Mouse (Mus musculus) megakaryocyte progenitor cell, adult 5-6 weeks (primary cell): ENCODE measurements around the gene Rab30. TPM values are rescaled to one million over a fixed set of nuclear protein-coding genes. Genes with fewer than 3 reads are reported as not detected.
"Not testable (repeated sequence)": the region's sequence is repeated elsewhere in the genome, so short reads cannot be mapped to it uniquely, and the experiment has no call there.

Source experiments
- ATAC-seq: replicated peaks from 2 replicates; pipeline ENCODE4 v1.8.0; 2016; ENCODE audit warnings: mild to moderate bottlenecking, moderate TSS enrichment, inconsistent platforms; ENCODE audit not compliant: poor library complexity
- total RNA-seq, 2 experiments: library from RNA; stranded (forward) in 1 of 2; stranded (reverse) in 1 of 2; fragments of 157-497, 149-512 nt in 1 of 2; fragments of 200-1000 nt in 1 of 2; gene quantifications; 2 replicates each; pipeline versions ENCODE4 v1.2.3 to v1.2.4; 2015 to 2017

Gene Rab30
- total RNA-seq, 2 experiments from 2014 or later, result 0.08 to 0.81 TPM

GRCm38 (mm10) chr7:92742774-92743173, 1.4 kb downstream of the Rab30 start:
- ATAC-seq, result no peak

- no peak for ATAC-seq
Measured at GRCm38 (mm10) chr7:92743325-92743724, 1.9 kb downstream of the Rab30 start.

- ATAC-seq, result no peak
Measured at GRCm38 (mm10) chr7:92750395-92750794, 9.0 kb downstream of the Rab30 start.

DNA sequence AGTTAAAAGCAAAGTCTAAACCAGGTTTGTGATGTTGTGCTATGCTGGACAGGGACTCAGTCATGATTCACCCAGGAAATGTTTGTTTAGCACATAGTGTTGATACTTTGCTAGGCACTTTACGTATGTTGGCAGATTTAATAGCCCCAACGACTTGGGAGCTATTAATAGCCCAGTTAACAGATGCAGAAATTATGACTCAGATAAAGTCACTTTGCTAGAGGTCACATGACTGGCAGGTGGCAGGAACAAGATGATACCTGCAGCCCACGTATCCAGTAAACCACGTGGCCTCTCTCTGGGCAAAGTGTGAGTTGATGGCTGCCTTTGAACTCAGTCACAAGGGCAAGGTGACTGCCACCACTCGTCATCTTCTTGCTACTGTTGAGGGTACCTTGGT, 16.7 kb downstream of the Rab30 start:
- no peak for ATAC-seq

DNA sequence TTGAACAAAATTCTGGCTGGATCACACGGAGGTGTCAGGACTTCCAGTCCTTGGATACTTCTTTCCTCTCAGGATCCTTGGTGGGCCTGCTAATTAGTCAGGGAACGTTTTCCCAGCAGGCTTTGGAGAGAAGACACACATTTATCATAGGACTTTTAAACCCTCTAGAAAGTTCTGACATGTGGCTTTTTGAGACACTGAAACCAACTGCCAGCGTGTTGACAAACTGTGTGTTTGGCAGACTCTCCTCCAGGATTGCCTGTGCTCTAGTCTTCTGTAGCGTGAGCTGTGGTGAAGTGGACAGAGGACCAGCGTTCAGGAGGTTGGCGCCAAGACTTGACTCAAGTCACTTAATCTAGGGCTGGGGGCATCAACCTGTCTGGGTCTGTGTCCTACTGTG, 19.2 kb downstream of the Rab30 start:
- no peak for ATAC-seq

DNA sequence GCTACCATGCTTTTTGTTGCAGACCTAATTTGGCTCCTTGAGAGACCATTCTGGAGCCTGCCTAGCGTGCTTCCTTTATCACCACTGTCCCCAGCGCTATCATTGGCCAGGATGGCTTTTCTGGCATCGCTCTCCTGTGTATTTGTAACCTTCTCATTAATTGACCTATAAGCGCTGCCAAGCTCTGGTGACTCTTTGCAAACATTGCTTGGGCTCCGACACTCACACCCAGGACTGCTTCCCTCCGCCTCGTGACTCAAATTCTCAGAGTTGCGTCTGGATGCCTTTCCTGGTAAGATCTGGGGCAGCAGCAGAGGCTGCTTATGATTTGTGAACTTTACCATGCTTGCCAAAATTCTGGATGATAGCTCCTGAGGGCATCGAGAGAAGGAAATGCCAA, 19.8 kb downstream of the Rab30 start:
- ATAC-seq, result no peak

DNA sequence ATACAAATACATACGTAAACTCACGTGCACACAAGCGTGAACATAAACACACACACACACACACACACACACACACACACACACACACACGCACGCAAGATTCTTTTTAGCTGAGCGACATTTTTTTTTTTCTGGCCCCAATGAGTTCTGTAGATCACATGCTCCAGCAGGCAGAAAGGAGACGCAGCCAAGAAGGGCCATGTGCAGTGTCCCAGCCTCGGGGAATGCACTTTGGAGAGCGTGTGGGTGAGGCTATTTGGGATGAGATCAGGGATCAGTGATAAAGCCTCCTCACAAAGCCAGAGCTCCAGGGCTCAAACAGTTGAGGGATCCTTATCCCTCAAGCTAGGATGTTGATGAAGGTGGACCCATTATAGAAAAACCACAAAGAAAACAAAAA, 24.0 kb downstream of the Rab30 start:
- ATAC-seq, result no peak

DNA sequence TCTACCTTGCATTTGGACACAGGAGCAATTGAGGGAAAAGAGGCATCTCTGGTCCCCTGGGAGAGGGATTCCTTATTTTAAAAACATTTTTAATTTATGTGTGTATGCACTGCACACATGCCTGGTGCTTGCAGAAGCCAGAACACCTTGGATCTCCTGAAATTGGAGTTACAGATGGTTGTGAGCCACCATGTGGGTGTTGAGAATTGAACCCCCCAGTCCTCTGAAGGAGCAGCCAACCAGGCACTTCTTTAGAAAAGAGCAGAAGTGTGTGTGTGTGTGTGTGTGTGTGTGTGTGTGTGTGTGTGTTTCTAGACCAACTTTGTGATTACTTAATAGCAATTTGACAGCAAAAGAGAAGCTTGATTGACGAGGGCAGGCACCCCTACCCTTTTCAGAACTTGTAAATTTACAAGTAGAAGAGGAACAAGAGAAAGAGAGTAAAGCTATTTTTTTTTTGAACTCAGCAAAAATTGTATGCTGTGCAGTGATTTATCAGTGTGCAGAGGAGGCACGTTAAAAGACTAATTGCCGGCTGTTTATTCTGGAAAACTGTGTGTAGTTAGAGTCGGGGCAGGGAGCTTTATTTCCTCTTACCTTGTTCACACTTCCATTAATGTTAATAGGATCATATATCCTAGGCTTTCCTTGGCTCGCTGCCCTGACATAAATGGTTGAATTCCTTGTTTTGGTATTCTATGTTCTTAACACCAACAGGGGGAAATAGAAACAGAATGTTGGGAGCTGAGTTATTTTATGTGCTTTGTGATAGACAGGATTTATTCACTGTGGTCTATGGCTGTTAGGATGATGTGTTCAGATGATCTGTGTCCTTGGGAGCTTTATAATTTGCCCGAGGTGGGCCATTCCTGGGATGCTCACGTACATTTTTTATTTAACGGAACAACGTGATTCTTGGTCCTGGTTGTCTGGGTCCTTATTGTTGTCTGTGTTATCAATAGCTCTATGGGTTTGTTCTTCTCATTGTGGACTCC, 25.0 kb downstream of the Rab30 start:
- ATAC-seq, result no peak

DNA sequence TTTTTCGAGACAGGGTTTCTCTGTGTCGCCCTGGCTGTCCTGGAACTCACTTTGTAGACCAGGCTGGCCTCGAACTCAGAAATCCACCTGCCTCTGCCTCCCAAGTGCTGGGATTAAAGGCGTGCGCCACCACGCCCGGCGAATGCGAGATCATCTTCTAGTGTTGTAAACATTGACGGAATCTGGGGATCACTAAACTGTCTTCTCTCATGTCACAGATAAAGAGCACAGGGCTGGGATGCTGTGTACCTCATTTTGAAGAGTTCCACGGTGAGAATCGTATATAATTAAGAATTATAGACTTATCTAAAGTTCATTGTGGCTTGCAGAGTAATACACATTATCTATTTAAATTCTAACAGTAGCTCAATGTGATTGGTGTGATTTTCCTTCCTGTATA, 26.7 kb downstream of the Rab30 start:
- ATAC-seq, result not testable (repeated sequence)

DNA sequence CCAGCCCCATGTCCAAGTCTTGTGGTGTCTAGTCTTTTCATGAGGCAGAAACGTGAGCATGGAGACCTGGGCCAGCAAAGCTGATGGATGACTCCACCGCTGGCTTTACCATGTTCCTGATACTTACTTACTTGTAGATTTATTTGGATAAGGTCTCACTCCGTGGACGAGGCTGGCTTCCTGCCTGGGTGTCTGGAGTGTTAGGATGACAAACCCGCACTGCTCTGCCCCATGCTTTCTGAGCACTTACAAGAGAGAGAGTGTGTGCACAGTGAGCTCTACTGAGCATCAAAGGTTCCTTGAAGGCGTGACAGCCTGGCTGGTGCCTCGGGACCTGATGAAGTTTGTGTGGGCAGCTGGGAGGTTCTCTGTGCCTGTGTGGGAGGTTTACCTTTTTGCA, 27.5 kb downstream of the Rab30 start:
- no peak for ATAC-seq

- ATAC-seq, result no peak
Measured at GRCm38 (mm10) chr7:92773006-92773405, 31.6 kb downstream of the Rab30 start.

DNA sequence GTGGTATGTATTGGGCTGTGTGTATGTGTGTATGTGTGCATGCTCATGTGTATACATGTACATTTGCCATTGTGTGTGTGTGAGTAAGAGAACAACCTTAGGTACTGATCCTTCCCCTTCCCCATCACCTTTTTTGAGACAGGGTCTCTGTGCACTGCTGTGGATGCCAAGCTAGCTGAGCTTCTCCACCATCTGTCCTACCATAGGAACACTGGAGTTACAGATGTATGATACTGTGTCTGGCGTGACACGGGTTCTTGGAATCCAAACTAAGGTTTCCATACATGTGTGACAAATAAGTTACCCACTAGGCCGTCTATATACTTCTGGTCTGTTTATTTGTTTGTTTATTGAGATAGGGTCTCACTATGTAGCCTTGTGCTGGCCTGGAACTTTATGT, 32.2 kb downstream of the Rab30 start:
- ATAC-seq, result no peak

GRCm38 (mm10) chr7:92774741-92775140, 33.3 kb downstream of the Rab30 start:
- peak; percentile 44; the same call in 1 of the 2 replicates for ATAC-seq

- no peak for ATAC-seq
Measured at GRCm38 (mm10) chr7:92775703-92776102, 34.3 kb downstream of the Rab30 start.

DNA sequence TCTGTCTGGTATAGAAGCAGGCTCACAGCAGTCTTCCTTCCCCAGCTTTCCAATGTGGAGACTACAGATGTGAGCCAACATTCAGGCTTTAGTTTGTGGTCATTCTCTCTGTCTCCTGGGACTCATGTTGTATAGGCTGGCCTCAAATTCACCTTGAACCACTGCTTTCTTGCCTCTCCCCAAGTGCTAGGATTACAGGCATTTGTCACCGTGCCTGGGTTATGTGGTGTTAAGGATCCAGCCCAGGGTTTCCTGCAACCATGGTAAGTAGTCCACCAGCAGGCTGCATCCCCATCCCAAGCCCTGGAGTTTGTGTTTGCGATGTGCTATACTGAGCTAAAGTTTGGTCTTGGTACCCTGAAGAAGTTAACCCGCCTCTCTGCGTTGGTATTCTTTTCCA, 35.2 kb downstream of the Rab30 start:
- ATAC-seq, result no peak

DNA sequence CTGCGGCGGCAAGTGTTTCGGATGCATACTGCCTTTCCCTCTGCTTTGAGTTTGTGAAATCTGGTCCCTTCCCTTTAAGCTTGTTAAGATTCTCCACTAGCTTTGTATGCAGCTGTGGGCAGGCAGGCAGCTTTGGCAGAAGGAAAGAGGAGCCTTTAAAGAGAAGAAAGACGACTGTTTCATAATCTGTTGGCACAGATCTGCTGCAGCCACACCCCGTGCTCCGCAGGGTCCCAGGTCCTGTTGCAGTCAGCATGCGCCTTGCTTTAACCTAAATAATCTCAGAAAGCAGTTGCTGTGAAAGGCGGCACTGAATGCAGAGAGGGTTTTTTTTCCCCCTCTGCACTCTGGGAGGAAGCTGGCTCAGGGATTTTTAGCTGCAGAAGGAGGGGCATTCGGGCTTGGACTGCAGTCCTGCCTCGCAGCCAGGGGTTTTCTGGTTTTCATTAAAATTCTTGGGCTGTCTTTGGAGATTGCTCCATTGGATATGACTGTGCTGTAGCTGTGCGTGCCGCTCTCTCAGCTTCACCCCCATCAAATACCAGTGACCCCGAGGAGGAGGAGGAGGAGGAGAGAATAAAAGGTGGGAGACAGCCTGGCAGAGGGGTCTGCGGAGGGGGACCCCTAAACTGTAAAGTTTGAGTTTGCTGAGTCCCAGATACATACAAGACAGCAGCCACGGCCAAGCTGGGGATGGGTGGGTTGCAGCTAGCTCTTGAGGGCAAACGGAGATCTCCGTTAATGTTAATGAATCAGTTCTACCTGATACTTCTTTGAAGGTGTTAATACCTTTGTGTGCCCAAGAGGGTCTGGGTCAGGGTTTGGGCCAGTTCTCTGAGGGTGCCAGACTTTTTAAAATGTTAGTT, 35.9 kb downstream of the Rab30 start:
- ATAC-seq, result 0 out of 2 replicates have a peak, but pooled peaks have one; percentile 30

GRCm38 (mm10) chr7:92779058-92779457, 37.7 kb downstream of the Rab30 start:
- ATAC-seq, result no peak

- ATAC-seq, result no peak
Measured at GRCm38 (mm10) chr7:92781361-92781760, 40.0 kb downstream of the Rab30 start.

- no peak for ATAC-seq
Measured at GRCm38 (mm10) chr7:92781948-92782347, 40.5 kb downstream of the Rab30 start.

- no peak for ATAC-seq
Measured at GRCm38 (mm10) chr7:92782511-92782910, 41.1 kb downstream of the Rab30 start.

DNA sequence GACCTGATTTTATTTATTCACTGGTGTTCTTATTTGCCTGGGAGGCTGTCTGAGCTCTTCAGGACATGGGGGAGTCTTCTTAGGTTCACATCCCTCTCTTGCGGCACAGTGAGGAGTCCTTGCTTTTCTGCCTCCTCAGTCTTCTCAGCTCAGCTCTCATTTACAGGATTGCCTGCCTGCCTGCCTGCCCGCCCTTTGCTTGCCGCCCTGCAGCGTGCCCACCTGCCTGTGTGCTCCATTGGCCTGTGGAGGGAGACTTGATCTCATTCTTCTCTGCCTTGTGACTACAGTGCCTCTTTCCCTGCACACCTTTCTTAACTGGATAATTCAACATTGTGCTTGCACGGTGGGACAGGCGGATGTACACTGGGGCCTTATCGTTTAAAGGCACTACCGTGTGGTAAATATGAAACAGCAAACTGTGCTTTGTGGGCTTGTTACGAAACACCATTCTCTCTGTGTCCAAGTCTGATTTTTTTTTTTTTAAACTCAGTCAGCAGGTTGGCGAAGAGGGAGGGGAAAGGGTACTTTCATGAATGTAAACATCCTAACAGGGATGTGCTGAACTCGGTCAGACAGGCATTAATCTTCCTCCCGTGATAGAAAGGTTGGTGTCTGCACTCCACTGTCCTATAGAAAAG, 41.9 kb downstream of the Rab30 start:
- peak; percentile 23; the same call in 1 of the 2 replicates for ATAC-seq
